Mouse (Mus musculus) limb, embryonic 10.5 days (tissue): ENCODE data around the gene Dennd4c. TPM values are rescaled to one million over a fixed set of nuclear protein-coding genes. Genes with fewer than 3 reads are reported as not detected.

Source experiments
- polyA plus RNA-seq: library from polyadenylated mRNA; unstranded; fragments of >200 nt; fragmentation: Nextera tagmentation; extraction: Ambion mirVana; gene quantifications from 2 replicates; pipeline ENCODE4 v1.2.1, GENCODE M21; 2016

Dennd4c gene
- polyA plus RNA-seq, 1 experiment from 2014 or later = 7.1 TPM

Other genes starting within 250 kb of the Dennd4c start
- gene Saxo1, start 190.2 kb upstream of the Dennd4c start, polyA plus RNA-seq = not detected in 2 replicates
- 46.3 and 48.5 TPM in 2 replicates for gene Rraga, start 172.9 kb upstream of the Dennd4c start, polyA plus RNA-seq
- gene Haus6, start 136.5 kb upstream of the Dennd4c start, polyA plus RNA-seq = 30.1 and 30.9 TPM in 2 replicates
- 74.6 and 75.8 TPM in 2 replicates for gene Plin2, start 78.5 kb upstream of the Dennd4c start, polyA plus RNA-seq
- 718 and 830 TPM in 2 replicates for gene Rps6, start 108.9 kb downstream of the Dennd4c start, polyA plus RNA-seq
- gene Acer2, start 125.8 kb downstream of the Dennd4c start, polyA plus RNA-seq = 13.1 and 17.1 TPM in 2 replicates